Mouse (Mus musculus) hindbrain, embryonic 12.5 days (tissue): ENCODE data around the gene Odr4. TPM values are rescaled to one million over a fixed set of nuclear protein-coding genes. Genes with fewer than 3 reads are reported as not detected.

Source experiments
- ATAC-seq: fragments of 200-750 bp; cut with Nextera tagmentation; 2 replicates; pipeline ENCODE4 v1.8.0; 2017; ENCODE audit warnings: moderate TSS enrichment; ENCODE audit not compliant: low FRiP score
- H3K27ac ChIP-seq: fragments of 300-500 bp; sonication (generic); 2 replicates; pipeline ENCODE4 v1.5.1; 2016; ENCODE audit warnings: mild to moderate bottlenecking
- H3K27me3 ChIP-seq: fragments of 300-500 bp; sonication (generic); 2 replicates; pipeline ENCODE4 v1.6.1; 2016; ENCODE audit warnings: mild to moderate bottlenecking
- H3K36me3 ChIP-seq: fragments of 300-500 bp; sonication (generic); 2 replicates; pipeline ENCODE4 v1.6.1; 2016; ENCODE audit warnings: mild to moderate bottlenecking
- H3K4me1 ChIP-seq: fragments of 300-500 bp; sonication (generic); 2 replicates; pipeline ENCODE4 v1.6.1; 2016
- H3K4me2 ChIP-seq: fragments of 300-500 bp; sonication (generic); replicated peaks from 2 replicates; pipeline ENCODE4 v1.6.1; 2016; ENCODE audit warnings: mild to moderate bottlenecking
- H3K4me3 ChIP-seq: fragments of 300-500 bp; sonication (generic); 2 replicates; pipeline ENCODE4 v1.5.1; 2016; ENCODE audit warnings: mild to moderate bottlenecking
- H3K9ac ChIP-seq: fragments of 300-500 bp; sonication (generic); 2 replicates; pipeline ENCODE4 v1.6.1; 2016; ENCODE audit warnings: mild to moderate bottlenecking, moderate library complexity
- H3K9me3 ChIP-seq: fragments of 300-500 bp; sonication (generic); replicated peaks from 2 replicates; pipeline ENCODE4 v1.6.1; 2016; ENCODE audit warnings: mild to moderate bottlenecking
- WGBS: fragments of 180-500 bp; shearing (Covaris S2); methylation state at CpG from one replicate; pipeline ENCODE4 v1.1.7; 2016; 5-methylcytosine and 5-hydroxymethylcytosine counted together
- polyA plus RNA-seq: library from polyadenylated mRNA; unstranded; fragments of >200 nt; fragmentation: Nextera tagmentation; extraction: Ambion mirVana; gene quantifications from 2 replicates; pipeline ENCODE4 v1.2.1, GENCODE M21; 2016

Odr4 gene
- polyA plus RNA-seq, 1 experiment from 2014 or later = 41.9 TPM

DNA sequence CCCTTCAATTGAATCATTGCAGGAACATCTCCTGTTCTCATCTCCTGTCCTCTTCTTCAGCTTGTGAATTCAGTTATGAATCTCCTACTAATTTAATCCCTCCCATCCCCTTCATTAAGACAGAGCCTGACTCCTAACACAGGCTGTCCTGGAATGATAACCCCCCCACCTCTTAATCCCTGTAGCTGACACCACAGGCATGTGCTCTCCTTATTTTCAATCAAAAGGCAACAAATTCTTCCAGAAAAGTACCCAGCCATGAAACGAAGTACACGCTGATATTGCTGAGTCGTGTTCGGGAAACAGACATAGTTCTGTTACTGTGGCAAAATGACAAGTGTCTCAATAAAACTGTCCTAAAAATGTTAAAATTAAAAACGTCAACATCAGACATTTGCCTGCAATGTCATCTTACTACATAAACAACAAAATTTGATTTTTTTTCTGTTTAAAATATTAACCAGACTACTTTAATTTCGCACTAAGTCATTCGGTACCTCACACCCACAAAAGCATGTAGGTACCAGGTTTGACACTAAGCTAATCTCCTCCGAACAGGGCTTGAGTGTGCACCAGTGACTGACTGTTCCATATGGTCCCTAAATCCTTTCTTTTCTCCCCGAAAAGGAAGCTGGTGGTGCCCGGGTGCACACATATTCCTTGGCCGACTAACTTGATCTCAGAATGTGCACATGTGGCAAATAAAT, 796 bp downstream of the Odr4 start:
- H3K9ac ChIP-seq = peak overlapping the region; percentile 67
- peaks cover 33% of the 10 kb centered on the region for H3K36me3 ChIP-seq
- WGBS = 27% methylated on average over 11 of the region's 11 CpGs
- H3K27me3 ChIP-seq = no peaks in the 10 kb centered on the region
- peak; percentile 30 for ATAC-seq
- peak overlapping the region; percentile 61 for H3K4me2 ChIP-seq
- H3K4me1 ChIP-seq = peaks cover 13% of the 10 kb centered on the region; the same call in 1 of the 2 replicates
- peak overlapping the region; percentile 89; the same call in 1 of the 2 replicates for H3K27ac ChIP-seq
- peak overlapping the region; percentile 73 for H3K4me3 ChIP-seq
- no peaks in the 10 kb centered on the region for H3K9me3 ChIP-seq

DNA sequence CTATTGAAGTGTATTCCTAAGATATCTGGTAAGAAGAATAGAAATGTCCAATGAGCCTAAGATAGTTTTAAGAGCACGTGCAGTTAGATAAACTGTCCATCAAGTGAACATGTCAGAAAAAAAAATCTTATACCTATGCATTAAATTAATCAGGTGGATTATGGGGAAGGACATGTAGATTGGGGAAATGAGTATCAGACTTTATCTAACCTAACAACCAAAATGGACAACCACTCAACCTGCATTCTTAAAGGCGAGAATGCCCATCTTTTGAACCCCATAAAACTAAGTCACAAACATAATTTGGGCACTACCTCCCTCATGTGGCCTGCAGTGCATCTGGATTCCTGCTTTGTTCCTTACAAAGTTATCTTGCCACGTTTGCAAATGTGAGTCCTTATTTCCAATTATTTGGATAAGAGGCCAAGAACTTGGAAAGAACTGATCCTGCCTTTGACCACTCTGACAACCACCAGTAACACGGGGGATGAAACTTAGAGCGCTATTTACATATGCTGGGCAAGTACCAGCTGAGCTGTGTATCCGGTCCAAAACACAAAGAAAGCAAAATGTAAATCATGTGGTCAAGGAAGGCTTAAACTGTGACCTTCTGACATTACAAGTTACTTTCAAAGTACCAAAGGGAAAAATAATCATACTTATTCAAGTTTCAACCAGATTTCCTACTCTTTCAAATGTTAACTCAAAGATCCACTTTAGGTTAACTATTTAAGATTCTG, 3.3 kb downstream of the Odr4 start:
- WGBS = 90% methylated on average over 6 of the region's 6 CpGs
- H3K36me3 ChIP-seq = peaks cover 23% of the 10 kb centered on the region
- no peaks in the 10 kb centered on the region for H3K9me3 ChIP-seq
- no peak overlapping the region for H3K9ac ChIP-seq
- H3K4me3 ChIP-seq = no peak overlapping the region
- H3K4me1 ChIP-seq = peaks cover 10% of the 10 kb centered on the region; the same call in 1 of the 2 replicates
- H3K4me2 ChIP-seq = no peak overlapping the region
- H3K27me3 ChIP-seq = no peaks in the 10 kb centered on the region
- no peak overlapping the region for H3K27ac ChIP-seq
- ATAC-seq = no peak

DNA sequence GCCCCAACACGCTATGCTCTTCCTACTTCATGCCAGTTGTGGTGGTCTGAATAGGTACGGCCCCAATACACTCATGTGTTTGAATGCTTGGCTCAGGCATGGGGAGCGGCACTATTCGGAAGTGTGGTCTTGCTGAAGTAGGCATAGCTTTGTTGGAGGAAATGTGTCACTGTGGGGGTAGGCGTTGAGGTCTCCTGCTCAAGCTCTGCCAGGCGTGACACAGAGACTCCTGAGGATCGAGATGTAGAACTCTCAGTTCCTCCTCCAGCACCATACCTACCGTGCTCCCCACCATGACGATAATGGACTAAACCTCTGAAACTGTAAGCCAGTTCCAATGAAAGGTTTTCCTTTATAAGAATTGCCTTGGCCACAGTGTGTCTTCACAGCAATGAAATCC, 5.3 kb downstream of the Odr4 start:
- Histone ChIP-seq H3K4me2 (no peak overlapping the region), H3K4me3 (no peak overlapping the region), H3K36me3 (peaks cover 31% of the 10 kb centered on the region), H3K9me3 (no peaks in the 10 kb centered on the region), H3K9ac (no peak overlapping the region), H3K27me3 (no peaks in the 10 kb centered on the region), H3K27ac (no peak overlapping the region), H3K4me1 (peaks cover 5% of the 10 kb centered on the region; the same call in 1 of the 2 replicates)
- no peak for ATAC-seq
- WGBS = 93% methylated on average over 9 of the region's 9 CpGs

DNA sequence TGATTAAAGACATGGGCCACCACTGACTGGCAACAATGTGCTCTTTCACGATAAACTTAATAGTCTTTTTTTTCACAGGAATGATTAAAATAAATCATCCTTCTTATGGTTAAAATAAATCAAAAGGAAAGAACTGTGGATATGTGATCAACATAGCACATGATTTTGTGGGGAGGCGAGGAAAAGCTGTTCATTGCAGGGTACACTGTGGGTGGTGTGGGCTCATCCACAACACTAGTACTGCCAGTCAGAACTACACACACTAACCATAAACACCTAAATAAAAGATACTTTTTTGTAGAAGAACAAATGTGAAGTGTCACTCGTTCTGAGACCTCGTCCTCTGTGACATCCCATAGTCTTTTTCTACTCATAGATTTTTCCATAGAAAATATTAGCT, 8.7 kb downstream of the Odr4 start:
- ATAC-seq = no peak
- Histone ChIP-seq H3K4me3 (no peak overlapping the region), H3K9ac (no peak overlapping the region), H3K27me3 (no peaks in the 10 kb centered on the region), H3K9me3 (no peaks in the 10 kb centered on the region), H3K27ac (no peak overlapping the region), H3K36me3 (peaks cover 32% of the 10 kb centered on the region), H3K4me2 (no peak overlapping the region), H3K4me1 (no peaks in the 10 kb centered on the region)
- WGBS = 94% methylated on average over 4 of the region's 4 CpGs

DNA sequence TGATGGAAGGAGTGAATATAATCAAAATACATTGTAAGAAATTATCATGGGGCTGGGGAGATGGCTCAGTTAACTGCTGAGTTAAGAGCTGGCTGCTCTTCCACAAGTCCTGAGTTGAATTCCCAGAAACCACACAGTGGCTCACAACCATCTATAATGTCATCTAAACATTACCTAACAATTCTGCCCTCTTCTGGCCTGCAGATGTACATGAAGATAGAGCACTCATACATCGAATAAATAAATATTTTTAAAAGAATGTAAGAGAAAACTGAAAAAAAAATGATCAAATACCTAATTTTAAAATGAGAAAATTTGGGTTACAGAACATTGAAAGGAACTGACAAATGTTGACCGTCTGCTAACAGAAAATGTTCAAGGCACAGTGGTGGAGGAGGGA, 18.6 kb downstream of the Odr4 start:
- WGBS = 91% methylated on average over 2 of the region's 2 CpGs
- no peak overlapping the region for H3K9ac ChIP-seq
- no peak overlapping the region for H3K4me2 ChIP-seq
- ATAC-seq = no peak
- H3K27me3 ChIP-seq = no peaks in the 10 kb centered on the region
- peaks cover 8% of the 10 kb centered on the region; the same call in 1 of the 2 replicates for H3K36me3 ChIP-seq
- no peaks in the 10 kb centered on the region for H3K4me1 ChIP-seq
- H3K4me3 ChIP-seq = no peak overlapping the region
- H3K9me3 ChIP-seq = no peaks in the 10 kb centered on the region
- H3K27ac ChIP-seq = no peak overlapping the region

DNA sequence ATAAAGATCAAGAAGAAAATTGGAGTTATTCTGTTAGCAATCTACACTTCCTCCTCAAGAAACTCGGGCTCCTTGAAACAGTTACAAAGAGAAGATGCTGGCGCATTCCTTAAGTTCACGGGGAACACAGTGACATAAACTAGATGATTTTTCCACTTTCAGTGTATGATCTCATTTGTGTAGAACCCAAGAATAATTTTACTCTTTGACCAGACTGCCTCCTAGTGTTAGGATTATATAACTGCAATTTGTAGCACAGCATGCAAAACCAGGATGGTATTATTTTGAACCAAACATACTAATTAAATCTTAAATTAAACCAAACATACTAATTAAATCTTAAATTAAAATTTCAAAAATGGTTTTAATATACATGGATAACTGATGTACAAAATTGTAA, 20.0 kb downstream of the Odr4 start:
- Histone ChIP-seq H3K36me3 (peaks cover 4% of the 10 kb centered on the region; the same call in 1 of the 2 replicates), H3K9ac (no peak overlapping the region), H3K27ac (no peak overlapping the region), H3K4me1 (no peaks in the 10 kb centered on the region), H3K27me3 (no peaks in the 10 kb centered on the region), H3K4me3 (no peak overlapping the region), H3K4me2 (no peak overlapping the region), H3K9me3 (no peaks in the 10 kb centered on the region)
- 90% methylated on average over 3 of the region's 3 CpGs for WGBS
- no peak for ATAC-seq

DNA sequence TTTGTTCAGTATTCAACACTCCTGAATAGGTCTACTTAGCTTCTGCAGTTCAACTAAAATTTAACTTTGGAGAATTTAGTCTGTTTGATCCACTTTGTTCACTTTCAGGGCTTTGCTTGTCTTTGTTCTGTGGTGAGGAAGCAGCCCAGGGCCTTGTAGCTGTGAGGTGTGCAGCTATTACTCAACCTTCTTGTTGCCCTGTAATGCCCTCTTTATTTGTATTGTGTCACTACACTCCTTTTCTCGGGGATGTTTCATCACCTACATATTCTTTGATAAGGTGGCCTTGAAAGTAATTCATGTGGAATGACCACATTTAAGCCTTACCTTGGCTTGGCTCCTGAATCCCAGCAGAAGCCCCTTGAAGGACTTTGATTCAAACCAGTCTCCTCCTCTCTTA, 32.0 kb downstream of the Odr4 start:
- Histone ChIP-seq H3K9me3 (no peaks in the 10 kb centered on the region), H3K4me2 (no peak overlapping the region), H3K27ac (no peak overlapping the region), H3K36me3 (peaks cover 32% of the 10 kb centered on the region), H3K27me3 (no peaks in the 10 kb centered on the region), H3K9ac (no peak overlapping the region), H3K4me1 (no peaks in the 10 kb centered on the region), H3K4me3 (no peak overlapping the region)
- 92% methylated on average over 1 of the region's 1 CpGs for WGBS
- ATAC-seq = no peak

DNA sequence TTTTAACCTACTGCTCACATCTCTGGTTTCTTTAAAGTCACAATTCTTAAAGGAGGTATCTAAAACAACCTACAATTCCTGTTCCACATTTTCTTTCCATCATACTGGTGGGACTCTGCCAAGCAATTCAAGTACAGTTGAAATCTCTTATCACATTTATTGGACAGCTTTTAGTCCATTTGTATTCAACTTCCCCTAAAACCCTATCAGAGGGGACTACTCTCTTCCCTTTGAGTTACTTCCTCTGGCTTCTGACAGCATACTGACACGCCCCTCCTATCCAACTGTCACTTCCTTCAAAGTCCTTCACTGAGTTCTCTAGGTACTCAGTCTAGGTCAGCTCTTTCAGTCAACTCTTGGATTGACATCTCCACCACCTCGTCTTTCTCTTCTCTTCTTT, 57.8 kb downstream of the Odr4 start:
- Histone ChIP-seq H3K4me3 (no peak overlapping the region), H3K27me3 (no peaks in the 10 kb centered on the region), H3K9ac (no peak overlapping the region), H3K9me3 (no peaks in the 10 kb centered on the region), H3K4me2 (no peak overlapping the region), H3K36me3 (no peaks in the 10 kb centered on the region), H3K4me1 (no peaks in the 10 kb centered on the region), H3K27ac (no peak overlapping the region)
- 68% methylated on average over 2 of the region's 2 CpGs for WGBS
- no peak for ATAC-seq

DNA sequence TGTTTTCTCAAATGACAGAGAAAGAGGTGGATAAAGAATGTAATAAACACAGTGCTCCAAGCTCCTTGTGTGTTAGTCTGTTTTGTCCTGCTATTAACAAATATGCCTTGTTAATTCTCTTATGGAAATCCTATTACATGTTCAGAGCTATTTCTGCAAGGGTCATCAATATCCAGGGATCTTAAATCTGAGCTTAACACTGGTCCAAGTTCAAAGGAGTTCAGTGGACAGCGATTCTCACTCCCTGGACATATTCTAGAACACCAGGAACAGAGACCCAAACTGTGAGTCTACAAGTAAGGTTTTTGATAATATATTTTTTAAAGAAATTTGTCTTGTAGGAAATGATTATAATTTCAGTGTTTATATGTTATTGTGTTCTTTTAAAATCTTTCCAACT, 73.7 kb downstream of the Odr4 start, which contains the start of gene Pdc:
Pdc (plus strand) TSS at position 213 of the 400 bp plus-strand sequence.
- Histone ChIP-seq H3K4me2 (no peak within 1 kb of the TSS), H3K4me3 (no peak within 1 kb of the TSS), H3K9me3 (no peaks in the 10 kb centered on the region), H3K4me1 (no peaks in the 10 kb centered on the region), H3K9ac (no peak within 1 kb of the TSS), H3K27ac (no peak within 1 kb of the TSS), H3K27me3 (no peaks in the 10 kb centered on the region), H3K36me3 (no peaks in the 10 kb centered on the region)
- ATAC-seq = no peak
- 87% methylated on average over 1 of the region's 1 CpGs for WGBS

Other genes starting within 250 kb of the Odr4 start
- 0.23 and 0.25 TPM in 2 replicates for gene Pdc, start 73.7 kb downstream of the Odr4 start, polyA plus RNA-seq
- gene Tpr, start 242 bp downstream of the Odr4 start, polyA plus RNA-seq = 180 and 182 TPM in 2 replicates
- 0.65 and 0.66 TPM in 2 replicates for gene Prg4, start 73.1 kb upstream of the Odr4 start, polyA plus RNA-seq